ENCODE assay signal across 19 mouse cellular contexts in the genomic region with DNA sequence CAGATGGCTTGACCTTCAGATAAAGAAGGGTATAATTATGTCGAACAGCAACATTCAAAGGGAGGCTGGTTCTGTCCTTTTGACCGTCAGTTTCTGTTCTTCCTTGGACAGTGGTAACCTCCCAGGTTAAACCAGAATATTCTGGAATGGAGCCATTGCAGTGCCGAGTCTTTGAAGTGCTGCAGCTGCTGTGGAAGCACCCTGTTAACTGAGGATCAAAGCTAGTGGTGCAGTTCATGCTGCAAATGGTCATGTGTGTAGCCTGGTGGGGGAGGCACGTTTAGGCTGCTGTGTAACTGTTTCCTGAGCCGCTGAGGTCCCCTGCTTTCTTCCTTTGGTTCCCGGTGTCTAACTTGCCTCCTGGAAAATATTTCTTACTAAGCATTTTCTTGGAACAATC. TPM values are rescaled to one million over a fixed set of nuclear protein-coding genes. Genes with fewer than 3 reads are reported as not detected.
A peak's percentile ranks its signal among the peaks of the same experiment; 100 is the strongest.
DNase-seq lines count a peak whose midpoint lies in the region; ATAC-seq lines count a peak whose summit lies in the region.
"Had no signal": no experiment of that assay in that cellular context is flagged by ENCODE, and none has a peak within 500 bp of the region (broad histone marks: within the 10 kb centered on the region; RNA-seq: fewer than 3 reads in every experiment).

No protein-coding gene starts in this region.

- peaks cover 7% of the 10 kb centered on the region for H3K36me3 ChIP-seq in forebrain, embryonic 11.5 days (ENCODE audit: control insufficient read depth, insufficient read depth, low read length)
- peaks cover 18% of the 10 kb centered on the region for H3K36me3 ChIP-seq in forebrain, embryonic 15.5 days

- H3K4me3 ChIP-seq in forebrain, embryonic 11.5 days (ENCODE audit: low read depth, low read length) = no peak overlapping the region
- no peak overlapping the region for H3K4me3 ChIP-seq in forebrain, embryonic 15.5 days
- H3K4me3 ChIP-seq: embryonic facial prominence, embryonic 15.5 days; forebrain, embryonic 12.5 days; heart, adult 2 months; hindbrain, embryonic 12.5 days; intestine, embryonic 15.5 days; limb, embryonic 13.5 days had no signal

- no peak overlapping the region for H3K9ac ChIP-seq in forebrain, embryonic 11.5 days (ENCODE audit: low read length)
- no peak overlapping the region for H3K9ac ChIP-seq in forebrain, embryonic 15.5 days (replicated peaks)
- H3K9ac ChIP-seq: embryonic facial prominence, embryonic 15.5 days; forebrain, embryonic 12.5 days; hindbrain, embryonic 12.5 days; limb, embryonic 13.5 days had no signal

- H3K27me3 ChIP-seq in forebrain, embryonic 11.5 days (ENCODE audit: control insufficient read depth, insufficient read depth, low read length) = no peaks in the 10 kb centered on the region
- H3K27me3 ChIP-seq in forebrain, embryonic 15.5 days = peaks cover 5% of the 10 kb centered on the region; the same call in 1 of the 2 replicates
- H3K27me3 ChIP-seq: embryonic facial prominence, embryonic 15.5 days; intestine, embryonic 15.5 days; Patski had no signal

- H3K27ac ChIP-seq in forebrain, embryonic 11.5 days (ENCODE audit: low read depth, low read length) = no peak overlapping the region
- no peak overlapping the region for H3K27ac ChIP-seq in forebrain, embryonic 15.5 days (replicated peaks)
- H3K27ac ChIP-seq: embryonic facial prominence, embryonic 15.5 days; forebrain, embryonic 12.5 days; heart, adult 2 months; hindbrain, embryonic 12.5 days; intestine, embryonic 15.5 days; limb, embryonic 13.5 days had no signal

- H3K9me3 ChIP-seq in forebrain, embryonic 11.5 days (ENCODE audit: control insufficient read depth, low read length) = no peaks in the 10 kb centered on the region
- H3K9me3 ChIP-seq in forebrain, embryonic 15.5 days = no peaks in the 10 kb centered on the region
- H3K9me3 ChIP-seq: embryonic facial prominence, embryonic 15.5 days; forebrain, embryonic 12.5 days; hindbrain, embryonic 12.5 days; intestine, embryonic 15.5 days; limb, embryonic 13.5 days had no signal

- ATAC-seq in forebrain, embryonic 11.5 days (replicated peaks; ENCODE audit: low FRiP score) = no peak
- ATAC-seq in forebrain, embryonic 15.5 days (replicated peaks) = no peak
- ATAC-seq: intestine, embryonic 15.5 days; Patski had no signal

- peak; percentile 13 for DNase-seq in forebrain, embryonic 11.5 days (ENCODE audit: low spot score)
- peak; percentile 26 for DNase-seq in R1 (ENCODE audit: low read depth, low spot score)
- DNase-seq in kidney, adult 18-20 months = peak; percentile 70
- DNase-seq in kidney, postnatal 10 days = peak; percentile 73
- DNase-seq in frontal cortex, postnatal 36 days (ENCODE audit: low spot score in 2 of 2) = no peak
- no peak for DNase-seq in gastrocnemius, postnatal 4 days (ENCODE audit: low spot score in 2 of 2)
- no peak for DNase-seq in frontal cortex, postnatal 25 days (ENCODE audit: low spot score in 2 of 2)
- DNase-seq: cerebellum, adult 9-11 months; heart, adult 2 months had no signal

- 77% methylated on average over 6 of the region's 6 CpGs for WGBS in forebrain, embryonic 11.5 days
- WGBS in forebrain, embryonic 15.5 days = 56% methylated on average over 6 of the region's 6 CpGs

- H3K4me2 ChIP-seq in forebrain, embryonic 11.5 days (ENCODE audit: low read depth, low read length, severe bottlenecking) = no peak overlapping the region
- no peak overlapping the region for H3K4me2 ChIP-seq in forebrain, embryonic 15.5 days (replicated peaks)
- H3K4me2 ChIP-seq: embryonic facial prominence, embryonic 15.5 days; forebrain, embryonic 12.5 days; hindbrain, embryonic 12.5 days; intestine, embryonic 15.5 days; limb, embryonic 13.5 days had no signal

- H3K4me1 ChIP-seq in forebrain, embryonic 11.5 days (replicated peaks; ENCODE audit: control insufficient read depth, insufficient read depth, low read length) = 0 out of 2 replicates have a peak, but pooled peaks cover 3% of the 10 kb centered on the region
- peaks cover 9% of the 10 kb centered on the region for H3K4me1 ChIP-seq in forebrain, embryonic 15.5 days

RNA-seq across cellular contexts. Expression of a gene that starts 7.2 kb away (rescaled TPM):
- 16.5 and 18.7 TPM in 2 replicates for polyA plus RNA-seq in forebrain, embryonic 11.5 days (2014; fragmentation: Nextera tagmentation; extraction: Ambion mirVana)
- polyA plus RNA-seq in forebrain, embryonic 15.5 days (2015; fragmentation: Nextera tagmentation; extraction: Ambion mirVana) = 17.8 and 18.7 TPM in 2 replicates
- 1 to 10 TPM; 5.9 to 6.9 TPM for total RNA-seq in gastrocnemius, postnatal 4 days (2021)

RNA-seq across cellular contexts. Expression of a gene that starts 25.7 kb away (rescaled TPM):
- not detected in 2 replicates for polyA plus RNA-seq in forebrain, embryonic 11.5 days (2014; fragmentation: Nextera tagmentation; extraction: Ambion mirVana)
- not detected in 2 replicates for polyA plus RNA-seq in forebrain, embryonic 15.5 days (2015; fragmentation: Nextera tagmentation; extraction: Ambion mirVana)
- total RNA-seq in gastrocnemius, postnatal 4 days (2021) = 1 to 10 TPM; 1.9 to 2.4 TPM
- total RNA-seq: gastrocnemius, adult 2 months; layer of hippocampus, postnatal 10 days; midbrain, postnatal 0 days had no signal
- polyA plus RNA-seq: forebrain, embryonic 12.5 days; hindbrain, embryonic 12.5 days; limb, embryonic 13.5 days; midbrain, postnatal 0 days had no signal

RNA-seq across cellular contexts. Expression of a gene that starts 32.6 kb away (rescaled TPM):
- 0.90 and 1.3 TPM in 2 replicates for polyA plus RNA-seq in forebrain, embryonic 11.5 days (2014; fragmentation: Nextera tagmentation; extraction: Ambion mirVana)
- 2.4 and 3.0 TPM in 2 replicates for polyA plus RNA-seq in forebrain, embryonic 15.5 days (2015; fragmentation: Nextera tagmentation; extraction: Ambion mirVana)
- total RNA-seq in gastrocnemius, postnatal 4 days (2021) = 10 to 100 TPM; 93.9 to 98.3 TPM

RNA-seq across cellular contexts. Expression of a gene that starts 43.3 kb away (rescaled TPM):
- 89.2 and 90.0 TPM in 2 replicates for polyA plus RNA-seq in forebrain, embryonic 11.5 days (2014; fragmentation: Nextera tagmentation; extraction: Ambion mirVana)
- 145 and 153 TPM in 2 replicates for polyA plus RNA-seq in forebrain, embryonic 15.5 days (2015; fragmentation: Nextera tagmentation; extraction: Ambion mirVana)
- 10 to 100 TPM; 51.6 to 58.9 TPM for total RNA-seq in gastrocnemius, postnatal 4 days (2021)

Comparison
In these comparisons a context has a peak if more than half of its experiments do, and no peak if none do; other contexts are left out.
1. DNase-seq: peak in forebrain, embryonic 11.5 days (single experiment), R1 (single experiment), kidney, adult 18-20 months (single experiment) and kidney, postnatal 10 days (single experiment); none in frontal cortex, postnatal 36 days (0 of 2), gastrocnemius, postnatal 4 days (0 of 2) and frontal cortex, postnatal 25 days (0 of 2).